Mouse (Mus musculus): Measurements from ENCODE around the gene Spata31d1b. TPM values are rescaled to one million over a fixed set of nuclear protein-coding genes. Genes with fewer than 3 reads are reported as not detected.

Spata31d1b gene
- polyA plus RNA-seq, 1 experiment, result not detected

DNA sequence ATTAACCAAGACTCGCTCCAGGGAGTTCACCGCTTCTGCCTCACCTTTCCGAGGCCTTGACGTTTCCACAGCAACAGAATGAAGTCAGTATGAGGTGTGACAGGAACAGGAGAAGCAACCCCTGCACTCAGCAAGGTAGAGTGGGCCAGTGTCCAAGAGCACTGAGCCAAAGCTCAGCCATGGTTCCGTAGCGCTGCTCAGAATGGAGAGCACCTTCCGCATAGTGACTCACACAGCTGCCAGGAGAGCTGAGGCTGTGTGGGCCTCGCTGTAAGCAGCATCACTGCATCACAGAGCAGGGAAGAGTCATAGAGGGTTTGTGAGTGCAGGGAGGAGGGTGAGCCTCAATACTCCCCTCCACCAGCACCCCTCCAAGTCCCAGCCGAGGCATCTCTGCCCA is 34.6 kb downstream of the Spata31d1b start, which contains the start of gene 1700014D04Rik:
1700014D04Rik (minus strand) TSS at position 42 of the 400 bp plus-strand sequence.
- DNase-seq (ENCODE audit: low spot score), result no peak

- no peak for DNase-seq (ENCODE audit: low spot score)
Measured at GRCm38 (mm10) chr13:59750310-59750709, 38.2 kb downstream of the Spata31d1b start.

GRCm38 (mm10) chr13:59756906-59757305 is 44.8 kb downstream of the Spata31d1b start:
- DNase-seq (ENCODE audit: low spot score), result no peak

DNA sequence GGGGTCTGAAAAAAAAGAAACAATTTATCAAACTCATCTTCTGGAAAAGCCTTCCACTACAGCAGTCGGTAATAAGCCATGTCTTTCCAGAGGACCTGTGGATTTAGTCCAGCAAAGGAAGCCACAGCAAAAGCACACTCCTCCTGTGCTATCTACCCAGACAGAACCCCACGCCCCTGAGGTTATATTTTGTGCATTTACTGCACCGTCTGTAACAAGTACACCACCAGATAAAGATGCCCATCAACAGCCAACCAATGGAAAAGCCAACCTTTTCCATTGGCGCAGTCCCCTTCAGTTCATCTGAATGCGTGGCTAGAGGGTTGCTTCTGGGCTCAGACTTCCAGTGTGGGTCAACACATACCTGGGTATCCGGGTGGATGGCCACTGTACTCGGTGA is 50.7 kb downstream of the Spata31d1b start:
- no peak for DNase-seq (ENCODE audit: low spot score)

DNA sequence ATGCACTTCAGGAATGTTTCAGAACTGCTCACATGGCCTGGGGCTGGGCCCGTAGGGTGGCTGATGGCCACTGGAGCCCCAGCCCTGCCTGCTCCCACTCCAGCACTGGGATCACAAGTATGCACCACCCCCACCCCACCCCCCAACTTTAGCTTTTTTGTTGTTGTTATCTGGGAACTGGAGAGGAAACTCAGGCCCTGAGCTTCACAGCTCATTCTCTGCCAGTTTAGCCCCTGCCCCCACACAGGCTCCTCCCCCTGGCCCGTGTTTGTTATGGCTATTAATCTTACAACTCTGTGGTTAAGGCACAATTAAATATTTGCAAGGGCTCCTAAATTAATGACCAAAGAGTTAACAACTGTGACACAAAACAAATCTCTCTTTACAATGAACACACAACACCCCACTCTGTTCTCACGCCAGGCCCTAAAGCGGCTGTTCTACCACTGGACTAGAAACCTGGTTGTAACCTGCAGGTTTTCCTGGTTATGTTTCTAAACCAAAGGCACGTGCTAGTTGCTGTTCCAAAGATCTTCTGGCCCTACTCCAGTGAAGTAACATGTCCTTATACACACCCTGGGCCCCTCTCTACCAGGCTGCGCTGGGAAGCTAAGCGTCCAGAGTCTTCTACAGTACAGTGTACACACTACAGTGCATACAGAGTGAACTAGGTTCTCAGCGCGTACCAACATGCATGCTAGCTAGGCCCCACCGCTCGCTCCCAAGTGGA is 54.9 kb downstream of the Spata31d1b start:
- no peak for DNase-seq (ENCODE audit: low spot score)

- DNase-seq (ENCODE audit: low spot score), result no peak
Measured at GRCm38 (mm10) chr13:59768531-59768930, 56.4 kb downstream of the Spata31d1b start.

Other genes with a start within 250 kb of the Spata31d1b start
- 19.2 and 23.0 TPM in 2 replicates for gene Agtpbp1, start 127.1 kb upstream of the Spata31d1b start, polyA plus RNA-seq (2012; rRNA removed)
- gene Naa35, start 127.0 kb upstream of the Spata31d1b start, polyA plus RNA-seq (2012; rRNA removed), result 45.8 and 49.5 TPM in 2 replicates
- 8.8 and 10.1 TPM in 2 replicates for gene Golm1, start 36.5 kb upstream of the Spata31d1b start, polyA plus RNA-seq (2012; rRNA removed)
- gene 4921517D22Rik, start 18.2 kb upstream of the Spata31d1b start, polyA plus RNA-seq (2012; rRNA removed), result not detected in 2 replicates
- not detected in 2 replicates for gene Spata31d1a, start 2.0 kb upstream of the Spata31d1b start, polyA plus RNA-seq (2012; rRNA removed)
- gene Spata31d1d, start 19.5 kb downstream of the Spata31d1b start, polyA plus RNA-seq (2012; rRNA removed), result not detected in 2 replicates
- gene 1700014D04Rik, start 34.5 kb downstream of the Spata31d1b start, polyA plus RNA-seq (2012; rRNA removed), result not detected in 2 replicates
- gene Isca1, start 57.5 kb downstream of the Spata31d1b start, polyA plus RNA-seq (2012; rRNA removed), result 95.2 and 104 TPM in 2 replicates
- not detected in 2 replicates for gene Gm49354, start 70.0 kb downstream of the Spata31d1b start, polyA plus RNA-seq (2012; rRNA removed)
- 41.6 and 45.5 TPM in 2 replicates for gene Tut7, start 110.9 kb downstream of the Spata31d1b start, polyA plus RNA-seq (2012; rRNA removed)

Measured in urinary bladder, adult 2 months (tissue).